Mouse (Mus musculus): ENCODE data around the gene Npas2.

Gene Npas2

GRCm38 (mm10) chr1:39330857-39331594, 137.5 kb downstream of the Npas2 start:
- peak; percentile 20 to 67 for DNase-seq (ENCODE audit: inconsistent age in 2 of 2, low spot score in 1 of 2)

- no peak for DNase-seq (ENCODE audit: inconsistent age in 2 of 2, low spot score in 1 of 2)
Observed at GRCm38 (mm10) chr1:39332456-39332855, 138.9 kb downstream of the Npas2 start.

- DNase-seq (ENCODE audit: inconsistent age in 2 of 2, low spot score in 1 of 2), result no peak
Observed at GRCm38 (mm10) chr1:39335561-39336196, 142.1 kb downstream of the Npas2 start.

- DNase-seq (ENCODE audit: inconsistent age in 2 of 2, low spot score in 1 of 2), result no peak
Observed at GRCm38 (mm10) chr1:39336788-39337187, 143.3 kb downstream of the Npas2 start.

GRCm38 (mm10) chr1:39338831-39339230, 145.3 kb downstream of the Npas2 start:
- no peak for DNase-seq (ENCODE audit: inconsistent age in 2 of 2, low spot score in 1 of 2)

- DNase-seq (ENCODE audit: inconsistent age in 2 of 2, low spot score in 1 of 2), result no peak
Observed at GRCm38 (mm10) chr1:39339455-39339854, 145.9 kb downstream of the Npas2 start.

- DNase-seq (ENCODE audit: inconsistent age in 2 of 2, low spot score in 1 of 2), result peak in 1 of 2 experiments; percentile 29
Observed at GRCm38 (mm10) chr1:39340156-39340555, 146.6 kb downstream of the Npas2 start.

GRCm38 (mm10) chr1:39340647-39341046, 147.1 kb downstream of the Npas2 start:
- peak; percentile 52 to 86 for DNase-seq (ENCODE audit: inconsistent age in 2 of 2, low spot score in 1 of 2)

GRCm38 (mm10) chr1:39341807-39342206, 148.3 kb downstream of the Npas2 start:
- DNase-seq (ENCODE audit: inconsistent age in 2 of 2, low spot score in 1 of 2), result no peak

- DNase-seq (ENCODE audit: inconsistent age in 2 of 2, low spot score in 1 of 2), result no peak
Observed at GRCm38 (mm10) chr1:39343242-39343641, 149.7 kb downstream of the Npas2 start.

- DNase-seq (ENCODE audit: inconsistent age in 2 of 2, low spot score in 1 of 2), result no peak
Observed at GRCm38 (mm10) chr1:39344981-39345600, 151.6 kb downstream of the Npas2 start.

- no peak for DNase-seq (ENCODE audit: inconsistent age in 2 of 2, low spot score in 1 of 2)
Observed at GRCm38 (mm10) chr1:39349001-39349400, 155.5 kb downstream of the Npas2 start.

- no peak for DNase-seq (ENCODE audit: inconsistent age in 2 of 2, low spot score in 1 of 2)
Observed at GRCm38 (mm10) chr1:39349427-39349826, 155.9 kb downstream of the Npas2 start.

GRCm38 (mm10) chr1:39361754-39362514, 168.4 kb downstream of the Npas2 start:
- DNase-seq (ENCODE audit: inconsistent age in 2 of 2, low spot score in 1 of 2), result no peak

- no peak for DNase-seq (ENCODE audit: inconsistent age in 2 of 2, low spot score in 1 of 2)
Observed at GRCm38 (mm10) chr1:39362515-39362893, 169.0 kb downstream of the Npas2 start.

- DNase-seq (ENCODE audit: inconsistent age in 2 of 2, low spot score in 1 of 2), result no peak
Observed at GRCm38 (mm10) chr1:39365562-39365961, 172.0 kb downstream of the Npas2 start.

GRCm38 (mm10) chr1:39367045-39367444, 173.5 kb downstream of the Npas2 start:
- no peak for DNase-seq (ENCODE audit: inconsistent age in 2 of 2, low spot score in 1 of 2)

GRCm38 (mm10) chr1:39367601-39368266, 174.2 kb downstream of the Npas2 start, which contains the start of gene Rpl31:
Rpl31 (plus strand) TSS chr1:39367842.
- DNase-seq (ENCODE audit: inconsistent age in 2 of 2, low spot score in 1 of 2), result peak; percentile 99 to 100

GRCm38 (mm10) chr1:39368267-39368841, 174.8 kb downstream of the Npas2 start:
- DNase-seq (ENCODE audit: inconsistent age in 2 of 2, low spot score in 1 of 2), result no peak

GRCm38 (mm10) chr1:39370431-39370830, 176.9 kb downstream of the Npas2 start:
- no peak for DNase-seq (ENCODE audit: inconsistent age in 2 of 2, low spot score in 1 of 2)

Measured in adrenal gland, adult (tissue).